Mouse (Mus musculus) layer of hippocampus, adult 8-10 months (tissue): ENCODE measurements around the gene Tgfb1i1. TPM values are rescaled to one million over a fixed set of nuclear protein-coding genes. Genes with fewer than 3 reads are reported as not detected.

Source experiments
- DNase-seq, 2 experiments: peaks; one replicate each; pipeline ENCODE4 v3.0.0; 2022; ENCODE audit warnings: low spot score in 2 of 2
- microRNA-seq, 2 experiments: library from miRNA; unstranded; fragments of <30 nt; microRNA quantifications; one replicate each; pipeline ENCODE4 v1.2.0; 2022
- total RNA-seq, 4 experiments: library from RNA; stranded (reverse); gene quantifications; 2 replicates each; pipeline ENCODE4 v1.2.4; 2022

The Tgfb1i1 gene
- total RNA-seq, 4 experiments from 2014 or later: 13.2 to 16.4 (median 13.6) TPM

DNA sequence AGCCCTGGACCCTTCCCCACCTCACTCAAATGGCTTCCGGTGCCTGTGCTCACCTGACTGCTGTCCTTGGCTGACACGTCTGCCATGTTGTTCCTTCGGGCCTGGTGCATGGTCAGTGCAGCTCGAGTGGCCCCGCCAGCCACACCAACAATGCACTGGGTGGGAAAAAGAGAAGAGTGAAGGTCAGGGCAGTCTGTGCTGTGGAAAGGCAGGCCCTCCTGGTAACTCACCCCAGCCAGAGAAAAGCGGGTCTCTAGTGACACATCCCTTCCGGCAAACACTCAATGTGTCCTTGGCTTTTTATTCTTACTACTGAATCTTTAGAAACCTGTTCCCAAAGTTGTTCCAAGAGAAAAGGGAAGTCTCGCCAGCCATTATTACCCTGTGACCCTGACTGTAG is 38.4 kb downstream of the Tgfb1i1 start:
- DNase-seq: no peak

DNA sequence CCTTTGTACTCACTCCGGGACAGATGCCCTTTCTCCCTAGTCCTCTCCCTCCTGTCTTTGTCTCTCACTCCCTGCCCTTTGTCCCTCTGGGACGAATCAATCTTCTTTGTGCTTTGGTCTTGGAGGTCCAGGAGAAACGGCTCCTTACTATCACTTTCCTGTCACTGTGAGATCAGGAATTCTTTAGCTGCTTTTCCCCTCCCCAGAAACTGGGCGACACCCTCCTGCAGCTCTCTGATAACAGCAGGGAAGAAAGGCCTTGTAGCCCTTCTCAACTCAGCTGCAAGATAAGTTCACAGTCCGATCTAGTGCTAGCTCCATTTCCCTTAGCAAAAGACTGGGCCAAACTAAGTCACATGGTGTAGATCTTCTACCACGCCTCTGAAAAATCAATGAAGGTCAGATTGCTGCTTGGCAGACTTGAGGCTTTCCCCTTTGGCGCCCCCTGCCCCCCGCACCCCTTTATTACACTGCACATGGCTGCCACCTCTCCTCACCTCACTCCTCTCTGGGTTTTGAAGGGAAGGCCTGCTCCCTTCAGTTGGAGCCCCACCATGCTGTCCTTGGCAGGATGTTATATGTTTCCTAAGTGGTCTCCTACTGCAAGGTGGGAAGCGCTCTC is 42.4 kb downstream of the Tgfb1i1 start:
- no peak for DNase-seq

GRCm38 (mm10) chr7:128294785-128295184 is 48.2 kb downstream of the Tgfb1i1 start:
- DNase-seq: no peak

DNA sequence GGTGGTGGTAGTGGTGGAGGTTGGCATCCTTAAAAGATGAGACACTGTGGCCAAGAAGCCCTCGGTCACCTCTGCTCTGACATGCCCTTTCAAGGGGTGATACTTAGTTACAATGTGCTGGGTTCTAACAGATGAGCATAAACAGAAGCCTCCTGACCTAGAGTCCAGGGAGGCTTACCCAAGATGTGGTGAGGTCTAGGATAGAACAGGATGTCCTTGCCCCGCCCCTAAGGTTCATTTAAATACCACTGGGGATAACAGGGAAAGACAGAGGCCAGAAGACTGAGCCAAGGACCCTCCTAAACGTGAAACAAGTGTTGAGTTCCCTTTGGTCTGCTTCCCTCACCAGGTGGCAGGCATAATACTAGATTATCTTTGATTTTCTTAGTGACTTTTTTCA is 49.9 kb downstream of the Tgfb1i1 start:
- DNase-seq: no peak

GRCm38 (mm10) chr7:128297291-128297616 is 50.6 kb downstream of the Tgfb1i1 start:
- DNase-seq: no peak

DNA sequence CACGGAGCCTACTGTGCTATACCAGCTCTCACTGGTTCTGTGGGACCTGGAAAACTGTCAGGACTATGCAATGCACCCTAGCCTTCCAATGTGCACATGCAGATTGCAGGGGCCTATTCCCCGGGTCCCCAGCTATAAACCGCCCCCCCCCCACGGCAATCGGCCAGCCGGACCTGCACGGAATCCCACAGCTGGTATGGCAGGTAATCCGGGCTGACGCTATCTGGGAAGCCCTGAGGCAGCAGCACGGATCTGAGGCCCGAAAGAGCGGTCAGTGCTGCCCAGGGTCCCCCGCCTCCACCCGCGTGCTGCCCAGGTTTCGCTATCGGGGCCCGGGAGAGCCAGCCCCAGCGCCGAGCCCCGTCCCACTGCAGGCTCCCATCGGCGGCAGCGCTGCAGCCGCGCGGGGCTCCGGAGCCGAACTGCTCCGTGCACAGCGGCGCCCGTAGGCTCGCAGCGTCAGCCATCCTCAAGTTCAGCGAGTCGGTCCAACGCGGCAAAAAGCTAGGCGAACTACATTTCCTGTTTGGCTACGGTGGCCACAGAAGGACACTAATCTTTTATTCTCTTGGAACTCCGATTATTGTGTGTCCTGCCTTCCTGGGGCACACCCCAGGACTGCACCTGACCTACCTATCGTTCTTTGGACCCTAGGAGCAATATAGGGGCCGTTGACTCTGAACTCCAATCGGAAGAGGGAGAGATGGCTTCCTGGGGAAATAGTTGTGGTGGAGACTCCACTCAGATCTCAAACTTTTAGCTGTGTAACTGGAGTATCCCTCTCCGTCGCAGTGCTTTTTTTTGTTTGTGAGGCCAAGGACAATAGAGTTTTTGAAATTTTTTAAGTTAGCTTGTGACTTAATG is 51.2 kb downstream of the Tgfb1i1 start, which contains the start of gene BC017158:
Gene BC017158, minus strand, starts transcription at position 554 of the 864 bp plus-strand sequence.
- DNase-seq: peak; percentile 47 to 73

DNA sequence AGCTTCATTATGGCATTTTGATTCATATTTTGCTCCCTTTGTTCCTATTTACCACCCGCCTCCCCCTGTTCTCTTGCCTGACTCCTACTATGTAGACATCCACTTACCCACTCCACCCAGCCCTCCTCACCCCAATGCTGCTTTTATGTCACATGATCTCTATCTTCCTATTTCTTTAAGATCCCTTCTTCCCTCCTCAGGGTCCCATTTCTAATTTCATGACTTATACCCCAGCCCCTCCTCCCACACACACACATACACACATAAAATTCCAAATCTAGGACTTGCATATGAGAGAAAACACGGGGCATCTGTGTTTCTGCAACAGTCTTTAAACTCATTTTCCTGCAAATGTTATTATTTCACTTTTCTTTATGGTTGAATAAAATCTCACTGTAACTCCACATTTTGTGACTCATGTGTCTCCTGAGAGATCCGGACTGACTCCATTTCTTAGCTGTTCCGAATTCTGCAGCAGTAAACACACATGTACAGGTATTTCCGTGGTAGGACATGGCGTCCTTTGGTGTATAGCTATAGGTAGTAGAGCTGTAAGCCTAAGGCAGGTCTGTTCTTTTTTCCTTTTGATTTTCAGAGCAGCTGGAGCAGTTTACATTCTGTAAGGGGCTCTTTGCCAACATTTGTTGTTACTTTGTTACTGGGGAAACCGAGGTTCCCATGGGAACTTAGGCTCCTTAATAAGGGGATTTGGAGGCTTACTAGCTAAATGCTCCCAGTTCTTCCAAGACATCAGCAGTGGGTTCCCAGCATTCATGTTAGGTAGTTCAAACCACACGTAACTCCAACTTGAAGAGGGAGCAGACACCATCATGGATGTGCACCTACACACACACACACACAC is 52.1 kb downstream of the Tgfb1i1 start:
- peak; percentile 11 to 26 for DNase-seq

GRCm38 (mm10) chr7:128300952-128301351 is 54.3 kb downstream of the Tgfb1i1 start:
- no peak for DNase-seq

DNA sequence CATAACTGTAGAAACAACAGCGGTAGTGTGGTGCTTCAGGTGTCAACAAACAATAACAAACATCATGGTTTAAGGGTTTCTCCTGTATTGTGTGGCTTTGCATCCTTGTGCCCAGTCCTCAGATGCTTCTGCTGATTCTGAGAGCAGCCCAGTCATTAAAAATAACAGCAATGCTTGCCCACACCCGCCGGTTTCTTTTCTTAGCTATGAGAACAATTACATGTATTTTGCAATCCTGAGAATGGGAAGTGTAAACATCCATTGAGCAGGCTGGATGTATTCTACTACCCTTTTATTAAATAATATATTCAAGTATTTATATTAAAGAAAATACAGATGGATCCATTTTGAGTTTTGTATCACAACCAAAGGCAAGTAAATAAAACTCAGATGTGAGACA is 55.5 kb downstream of the Tgfb1i1 start:
- DNase-seq: no peak

- DNase-seq: no peak
Measured at GRCm38 (mm10) chr7:128304198-128304597, 57.6 kb downstream of the Tgfb1i1 start.

GRCm38 (mm10) chr7:128304907-128305306 is 58.3 kb downstream of the Tgfb1i1 start:
- peak in 1 of 2 experiments; percentile 28 for DNase-seq

Small RNA genes lying within 50 kb of the gene (microRNA-seq; reads per million reads assigned to microRNA genes)
- gene Mir3103: 1.5 to 3.2 reads per million in 2 experiments

Other genes starting within 250 kb of the Tgfb1i1 start
- 1 to 10 TPM in 2 of 4 experiments, under 1 TPM in 2; 0.47 to 1.1 (median 0.95) TPM for gene Trim72, start 242.9 kb upstream of the Tgfb1i1 start, total RNA-seq
- 10 to 100 TPM; 10.4 to 35.9 (median 24.0) TPM for gene Itgam, start 184.2 kb upstream of the Tgfb1i1 start, total RNA-seq
- gene Gm49368, start 184.1 kb upstream of the Tgfb1i1 start, total RNA-seq: under 1 TPM in 1 of 4 experiments, not detected in 3; 0.16 TPM
- 10 to 100 TPM in 2 of 4 experiments, under 1 TPM in 1, not detected in 1; 0.55 to 37.4 (median 30.5) TPM for gene Itgax, start 117.3 kb upstream of the Tgfb1i1 start, total RNA-seq
- 1 to 10 TPM in 1 of 4 experiments, under 1 TPM in 3; 0.61 to 1.7 (median 0.83) TPM for gene Itgad, start 92.4 kb upstream of the Tgfb1i1 start, total RNA-seq
- gene Cox6a2, start 40.4 kb upstream of the Tgfb1i1 start, total RNA-seq: 10 to 100 TPM in 2 of 4 experiments, 1 to 10 TPM in 2; 2.5 to 18.9 (median 9.2) TPM
- gene Armc5, start 9.5 kb upstream of the Tgfb1i1 start, total RNA-seq: 10 to 100 TPM; 10.0 to 14.7 (median 11.9) TPM
- gene 9130023H24Rik, start 8.8 kb upstream of the Tgfb1i1 start, total RNA-seq: 1 to 10 TPM; 3.5 to 5.0 (median 3.7) TPM
- gene Slc5a2, start 18.8 kb downstream of the Tgfb1i1 start, total RNA-seq: not detected
- gene BC017158, start 51.4 kb downstream of the Tgfb1i1 start, total RNA-seq: 10 to 100 TPM; 25.1 to 31.9 (median 28.0) TPM
- gene Rgs10, start 171.9 kb downstream of the Tgfb1i1 start, total RNA-seq: 10 to 100 TPM; 41.3 to 80.9 (median 59.9) TPM
- 100 to 1,000 TPM; 107 to 155 (median 123) TPM for gene Tial1, start 214.9 kb downstream of the Tgfb1i1 start, total RNA-seq